ENCODE assay signal across 8 mouse cellular contexts in the genomic region with DNA sequence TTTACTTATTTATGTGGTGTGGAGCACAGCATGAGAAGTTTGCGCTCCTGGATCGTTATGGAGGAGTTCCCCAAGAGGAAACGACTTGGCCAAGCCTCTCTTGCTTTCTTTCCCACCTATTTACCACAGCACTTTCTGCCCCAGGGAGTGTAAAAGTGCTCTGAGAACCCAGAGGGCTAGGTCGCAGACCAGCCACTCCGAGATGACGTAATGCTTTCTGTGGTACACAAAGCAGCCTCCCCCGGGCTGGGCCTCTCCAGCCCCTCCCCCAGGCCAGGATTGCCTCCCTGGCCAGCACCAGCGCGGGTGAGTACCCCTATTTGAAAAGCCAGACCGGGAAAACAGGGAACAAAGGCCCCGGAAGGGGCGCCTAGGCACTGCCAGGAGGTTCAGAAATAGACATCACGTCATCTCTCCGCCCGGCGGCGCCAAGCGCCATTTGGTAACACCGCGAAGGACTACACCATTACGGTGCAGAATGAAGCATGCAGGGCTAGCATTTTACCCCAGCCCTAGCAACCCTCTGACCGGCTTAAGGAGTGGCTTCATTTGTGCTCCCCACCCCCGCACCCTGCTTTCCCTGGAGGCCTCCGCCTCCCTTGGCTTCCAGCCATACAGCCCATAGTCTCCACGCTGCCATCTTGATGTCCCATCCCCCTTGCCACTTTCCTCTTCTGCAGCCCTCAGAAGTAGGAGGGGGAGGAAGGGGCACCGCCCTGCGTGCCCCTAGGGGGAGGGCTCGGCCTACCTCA. TPM values are rescaled to one million over a fixed set of nuclear protein-coding genes. Genes with fewer than 3 reads are reported as not detected.
DNase-seq lines count a peak whose midpoint lies in the region; ATAC-seq lines count a peak whose summit lies in the region.
"Not testable (repeated sequence)": the region's sequence is repeated elsewhere in the genome, so short reads cannot be mapped to it uniquely, and the experiment has no call there.

No protein-coding gene starts in this region.

- ATAC-seq in forebrain, embryonic 12.5 days (ENCODE audit: low FRiP score), result peak; percentile 84
- ATAC-seq in heart, embryonic 16.5 days (replicated peaks; ENCODE audit: extremely low read depth, insufficient read depth, low FRiP score), result peak; percentile 76
- ATAC-seq in kidney, embryonic 16.5 days (ENCODE audit: low FRiP score, low TSS enrichment), result peak; percentile 76
- ATAC-seq in limb, embryonic 15.5 days (ENCODE audit: insufficient number of reproducible peaks, low FRiP score, low TSS enrichment, low read depth), result peak; percentile 59
- peak; percentile 85 for ATAC-seq in midbrain, embryonic 12.5 days (ENCODE audit: low FRiP score, low read depth)

- peak; percentile 12 to 44 for DNase-seq in CD8-positive naive resting alpha-beta T cell, adult 2 months (ENCODE audit: low read depth in 2 of 2, low spot score in 2 of 2)
- peak; percentile 19 for DNase-seq in spleen, adult 12 weeks (ENCODE audit: low spot score)

- H3K9me3 ChIP-seq in forebrain, embryonic 12.5 days; heart, embryonic 16.5 days (replicated peaks; ENCODE audit: control insufficient read depth, low read length); kidney, embryonic 16.5 days (ENCODE audit: low read length); limb, embryonic 15.5 days; midbrain, embryonic 12.5 days: not testable (repeated sequence)

- WGBS in forebrain, embryonic 12.5 days, result under 1% methylated on average over 23 of the region's 28 CpGs
- WGBS in heart, embryonic 16.5 days, result 1% methylated on average over 20 of the region's 28 CpGs
- WGBS in kidney, embryonic 16.5 days, result under 1% methylated on average over 21 of the region's 28 CpGs
- WGBS in limb, embryonic 15.5 days, result under 1% methylated on average over 23 of the region's 28 CpGs
- 2% methylated on average over 22 of the region's 28 CpGs for WGBS in midbrain, embryonic 12.5 days

- H3K4me2 ChIP-seq in forebrain, embryonic 12.5 days, result peak overlapping the region; percentile 53
- H3K4me2 ChIP-seq in heart, embryonic 16.5 days (ENCODE audit: low read depth, low read length), result peak overlapping the region; percentile 55
- peak overlapping the region; percentile 53 for H3K4me2 ChIP-seq in kidney, embryonic 16.5 days (replicated peaks; ENCODE audit: low read depth, low read length)
- peak overlapping the region; percentile 54 for H3K4me2 ChIP-seq in limb, embryonic 15.5 days
- H3K4me2 ChIP-seq in midbrain, embryonic 12.5 days (replicated peaks), result peak overlapping the region; percentile 57

- not testable (repeated sequence) for H3K4me1 ChIP-seq in brown adipose tissue, adult 24 weeks (ENCODE audit: control insufficient read depth, insufficient read depth, insufficient read length, low read length); forebrain, embryonic 12.5 days; heart, embryonic 16.5 days (ENCODE audit: control insufficient read depth, insufficient read depth, low read length); kidney, embryonic 16.5 days (ENCODE audit: insufficient read depth, low read length); limb, embryonic 15.5 days; midbrain, embryonic 12.5 days

- not testable (repeated sequence) for H3K36me3 ChIP-seq in forebrain, embryonic 12.5 days (replicated peaks); heart, embryonic 16.5 days (ENCODE audit: control insufficient read depth, insufficient read depth); kidney, embryonic 16.5 days (ENCODE audit: insufficient read depth, low read length); limb, embryonic 15.5 days; midbrain, embryonic 12.5 days

- not testable (repeated sequence) for H3K27me3 ChIP-seq in forebrain, embryonic 12.5 days; heart, embryonic 16.5 days (ENCODE audit: control insufficient read depth, insufficient read depth, low read length); kidney, embryonic 16.5 days (ENCODE audit: insufficient read depth, low read length); limb, embryonic 15.5 days; midbrain, embryonic 12.5 days

- peak overlapping the region; percentile 65 for H3K9ac ChIP-seq in forebrain, embryonic 12.5 days
- peak overlapping the region; percentile 41 for H3K9ac ChIP-seq in heart, embryonic 16.5 days (ENCODE audit: low read length)
- peak overlapping the region; percentile 26; the same call in 1 of the 2 replicates for H3K9ac ChIP-seq in kidney, embryonic 16.5 days (replicated peaks; ENCODE audit: low read length)
- H3K9ac ChIP-seq in limb, embryonic 15.5 days, result not testable (repeated sequence)
- H3K9ac ChIP-seq in midbrain, embryonic 12.5 days (replicated peaks), result peak overlapping the region; percentile 73

- peak overlapping the region; percentile 58 for H3K27ac ChIP-seq in brown adipose tissue, adult 24 weeks (replicated peaks; ENCODE audit: low read depth, low read length)
- peak overlapping the region; percentile 95 for H3K27ac ChIP-seq in forebrain, embryonic 12.5 days
- peak overlapping the region; percentile 72 for H3K27ac ChIP-seq in heart, embryonic 16.5 days (ENCODE audit: low read length)
- peak overlapping the region; percentile 46 for H3K27ac ChIP-seq in kidney, embryonic 16.5 days (ENCODE audit: low read length)
- H3K27ac ChIP-seq in limb, embryonic 15.5 days, result peak overlapping the region; percentile 72
- H3K27ac ChIP-seq in midbrain, embryonic 12.5 days (replicated peaks), result peak overlapping the region; percentile 95

- H3K4me3 ChIP-seq in brown adipose tissue, adult 24 weeks (ENCODE audit: insufficient read depth, low read depth, low read length), result peak overlapping the region; percentile 54
- H3K4me3 ChIP-seq in forebrain, embryonic 12.5 days (replicated peaks), result peak overlapping the region; percentile 50
- peak overlapping the region; percentile 35 for H3K4me3 ChIP-seq in heart, embryonic 16.5 days (ENCODE audit: low read length)
- H3K4me3 ChIP-seq in kidney, embryonic 16.5 days (ENCODE audit: low read length), result peak overlapping the region; percentile 36
- H3K4me3 ChIP-seq in limb, embryonic 15.5 days, result peak overlapping the region; percentile 32
- H3K4me3 ChIP-seq in midbrain, embryonic 12.5 days, result peak overlapping the region; percentile 61

RNA-seq across cellular contexts. Expression of gene Syt11, which starts 3.6 kb away (rescaled TPM):
- 3.3 and 6.7 TPM in 2 replicates for polyA plus RNA-seq in brown adipose tissue, adult 24 weeks (2012; ENCODE audit: insufficient read depth, insufficient read length, missing spikeins)
- polyA plus RNA-seq in forebrain, embryonic 12.5 days (2016; fragmentation: Nextera tagmentation; extraction: Ambion mirVana), result 200 and 213 TPM in 2 replicates
- polyA plus RNA-seq in heart, embryonic 16.5 days (2015; fragmentation: Nextera tagmentation; extraction: Ambion mirVana), result 8.1 and 8.2 TPM in 2 replicates
- 12.6 and 13.7 TPM in 2 replicates for polyA plus RNA-seq in kidney, embryonic 16.5 days (2015; fragmentation: Nextera tagmentation; extraction: Ambion mirVana)
- 16.9 and 17.5 TPM in 2 replicates for polyA plus RNA-seq in limb, embryonic 15.5 days (2015; fragmentation: Nextera tagmentation; extraction: Ambion mirVana)
- 200 and 205 TPM in 2 replicates for polyA plus RNA-seq in midbrain, embryonic 12.5 days (2016; fragmentation: Nextera tagmentation; extraction: Ambion mirVana)

RNA-seq across cellular contexts. Expression of gene Rit1, which starts 54.7 kb away (rescaled TPM):
- polyA plus RNA-seq in brown adipose tissue, adult 24 weeks (2012; ENCODE audit: insufficient read depth, insufficient read length, missing spikeins), result 22.5 and 27.8 TPM in 2 replicates
- 38.2 and 40.9 TPM in 2 replicates for polyA plus RNA-seq in forebrain, embryonic 12.5 days (2016; fragmentation: Nextera tagmentation; extraction: Ambion mirVana)
- 59.0 and 59.4 TPM in 2 replicates for polyA plus RNA-seq in heart, embryonic 16.5 days (2015; fragmentation: Nextera tagmentation; extraction: Ambion mirVana)
- polyA plus RNA-seq in kidney, embryonic 16.5 days (2015; fragmentation: Nextera tagmentation; extraction: Ambion mirVana), result 59.5 and 59.6 TPM in 2 replicates
- polyA plus RNA-seq in limb, embryonic 15.5 days (2015; fragmentation: Nextera tagmentation; extraction: Ambion mirVana), result 65.7 and 65.8 TPM in 2 replicates
- polyA plus RNA-seq in midbrain, embryonic 12.5 days (2016; fragmentation: Nextera tagmentation; extraction: Ambion mirVana), result 43.6 and 44.7 TPM in 2 replicates

Comparison
In these comparisons a context has a peak if more than half of its experiments do, and no peak if none do; other contexts are left out.
1. Peak in every context shown above with its lines: DNase-seq, ATAC-seq, H3K4me3 ChIP-seq and H3K27ac ChIP-seq.
2. RNA of gene Syt11, which starts 3.6 kb away (polyA plus RNA-seq): 200 to 213 TPM in forebrain, embryonic 12.5 days and 200 to 205 TPM in midbrain, embryonic 12.5 days; 16.9 to 17.5 TPM in limb, embryonic 15.5 days, 12.6 to 13.7 TPM in kidney, embryonic 16.5 days, 8.1 to 8.2 TPM in heart, embryonic 16.5 days and 3.3 to 6.7 TPM in brown adipose tissue, adult 24 weeks; every median in the first group is over 10 times any median in the second.